Mouse (Mus musculus) layer of hippocampus, postnatal 36 days (tissue): ENCODE data around the gene Krtcap2. TPM values are rescaled to one million over a fixed set of nuclear protein-coding genes. Genes with fewer than 3 reads are reported as not detected.

ENCODE experiments used
- DNase-seq, 2 experiments: peaks; one replicate each; pipeline ENCODE4 v3.0.0; 2022
- total RNA-seq, 2 experiments: library from RNA; stranded (reverse); gene quantifications; 2 replicates each; pipeline ENCODE4 v1.2.3; 2021

The Krtcap2 gene
- total RNA-seq, 2 experiments from 2014 or later, result 71.4 to 86.2 TPM

DNA sequence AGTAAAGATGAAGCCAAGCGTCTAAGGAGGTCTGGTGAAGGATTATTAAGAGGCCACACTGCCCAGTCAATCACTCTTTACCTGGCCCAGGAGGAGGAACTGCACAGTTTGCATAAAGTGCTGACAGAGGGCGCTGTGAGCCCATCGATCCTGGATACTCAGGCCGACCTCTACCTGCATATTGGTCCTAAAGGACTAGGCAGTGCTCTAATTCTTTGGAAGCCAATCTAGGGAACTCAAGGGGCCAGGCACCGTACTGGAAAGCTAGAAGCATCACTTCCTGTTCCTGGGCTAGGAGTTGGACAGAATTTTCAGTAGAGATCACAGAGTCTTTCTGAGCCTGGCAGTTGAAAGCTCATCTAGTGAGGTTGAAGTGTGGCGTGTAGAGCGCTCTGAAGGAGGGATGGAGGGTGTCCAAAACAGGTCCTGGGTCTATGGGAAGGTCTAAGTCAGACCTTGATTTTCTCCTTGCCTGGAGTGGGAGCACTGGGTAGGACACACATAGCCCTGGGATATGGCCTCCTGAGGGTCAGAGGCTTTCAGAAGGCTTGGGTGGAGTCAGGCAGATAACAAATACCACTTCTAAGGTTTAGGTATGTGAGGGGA lies 4.8 kb downstream of the Krtcap2 start:
- no peak for DNase-seq

DNA sequence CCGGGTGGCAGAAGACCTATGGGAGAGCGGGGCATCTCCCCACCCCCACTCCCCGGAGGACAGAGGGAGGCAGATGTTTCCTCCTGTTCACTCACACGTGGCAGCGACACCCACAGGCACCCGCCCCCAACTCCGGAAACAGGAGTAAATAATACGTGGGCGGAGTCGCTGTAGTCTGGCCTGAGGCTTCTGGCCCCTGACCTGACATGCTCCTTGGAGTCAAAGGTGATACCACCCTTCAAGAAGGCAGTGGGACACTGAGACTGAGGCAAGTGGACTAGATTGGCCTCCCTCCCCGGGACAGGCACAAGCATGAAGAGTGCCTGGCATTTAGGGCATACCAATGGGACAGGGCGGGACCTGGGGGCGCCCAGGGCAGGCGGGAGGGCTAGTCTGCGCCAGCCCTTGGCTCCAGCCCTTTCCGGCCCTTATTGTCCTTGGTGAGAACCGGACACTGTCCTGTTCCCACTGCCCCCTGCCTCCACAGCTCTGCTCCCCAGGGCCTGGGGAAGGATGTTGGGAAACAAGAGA lies 5.7 kb downstream of the Krtcap2 start:
- no peak for DNase-seq

DNA sequence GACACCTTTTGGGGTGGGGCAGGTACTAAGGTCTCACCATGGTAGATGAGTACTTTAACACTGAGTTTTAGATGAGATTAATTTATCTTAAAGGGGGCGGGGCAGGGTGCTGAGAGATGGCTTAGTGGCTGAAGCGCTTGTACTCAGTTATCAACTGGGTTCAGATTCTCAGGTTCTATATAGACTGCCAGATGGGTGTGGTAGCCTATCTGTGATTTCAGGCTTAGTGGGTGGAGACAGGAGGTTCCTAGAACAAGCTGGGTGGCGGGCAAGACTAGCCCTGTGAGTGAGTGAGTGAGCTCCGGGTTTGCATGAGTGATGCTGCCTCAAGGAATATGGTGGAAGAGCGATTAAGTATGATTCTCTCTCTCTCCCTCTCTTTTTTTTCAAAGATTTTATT lies 9.2 kb downstream of the Krtcap2 start:
- no peak for DNase-seq

DNA sequence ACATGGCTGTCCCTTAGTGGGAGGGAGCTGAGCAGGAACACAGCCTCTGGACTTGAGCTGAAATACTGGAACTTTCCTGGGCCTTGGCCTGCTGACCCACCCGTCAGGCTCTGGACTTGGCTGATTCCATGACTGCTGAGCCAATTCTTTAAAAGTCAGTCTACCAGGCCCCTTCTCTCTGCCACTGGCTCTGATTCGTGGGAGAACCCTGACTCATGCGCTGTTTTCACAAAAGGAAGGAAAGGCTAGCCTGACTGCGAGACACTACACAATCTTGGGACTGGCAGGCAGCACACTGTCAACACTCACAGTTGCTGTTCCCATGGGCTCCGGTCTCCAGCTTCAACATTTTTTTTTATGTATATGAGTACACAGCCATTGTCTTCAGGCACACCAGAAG lies 10.4 kb downstream of the Krtcap2 start:
- no peak for DNase-seq

- no peak for DNase-seq
Measured at GRCm38 (mm10) chr3:89259076-89259475, 13.3 kb downstream of the Krtcap2 start, which contains the start of gene Dpm3. Gene Dpm3, plus strand, starts transcription at chr3:89259358.

DNA sequence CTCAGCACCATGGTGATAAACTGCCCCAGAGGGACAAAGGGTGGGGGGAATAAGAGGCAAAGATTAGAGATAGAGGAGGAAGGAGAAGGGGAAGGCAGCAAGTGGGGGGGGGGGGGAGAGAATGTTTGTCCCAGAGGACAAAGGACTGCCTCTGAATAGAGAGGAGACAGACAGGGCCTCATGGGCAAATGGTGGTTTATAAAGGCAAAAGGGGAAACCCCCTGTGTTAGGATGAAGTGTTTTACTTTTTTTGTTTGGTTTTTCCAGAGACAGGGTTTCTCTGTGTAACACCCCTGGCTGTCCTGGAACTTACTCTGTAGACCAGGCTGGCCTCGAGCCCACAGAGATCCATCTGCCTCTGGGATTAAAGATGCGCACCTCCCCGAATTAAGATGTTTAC lies 14.4 kb downstream of the Krtcap2 start:
- DNase-seq, result no peak

GRCm38 (mm10) chr3:89262417-89262816 lies 16.7 kb downstream of the Krtcap2 start:
- no peak for DNase-seq

DNA sequence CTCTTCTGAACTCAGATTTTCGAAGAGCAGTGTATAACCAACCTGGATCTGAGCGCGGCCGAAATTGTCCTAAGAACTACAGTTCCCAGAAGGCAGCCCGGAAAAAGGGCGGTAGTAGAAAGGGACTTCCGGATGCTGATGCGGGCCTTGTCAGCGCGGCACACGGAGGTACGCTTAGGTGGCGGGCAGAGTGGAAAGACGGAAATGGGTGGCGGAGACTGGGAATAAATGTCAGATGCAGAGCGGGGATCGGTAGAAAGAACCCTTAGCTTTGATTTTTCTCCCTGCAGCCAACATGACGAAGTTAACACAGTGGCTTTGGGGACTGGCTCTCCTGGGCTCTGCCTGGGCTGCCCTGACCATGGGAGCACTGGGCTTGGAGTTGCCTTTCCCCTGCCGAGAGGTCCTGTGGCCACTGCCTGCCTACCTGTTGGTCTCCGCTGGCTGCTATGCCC lies 20.7 kb downstream of the Krtcap2 start:
- DNase-seq, result peak; percentile 80 to 81

DNA sequence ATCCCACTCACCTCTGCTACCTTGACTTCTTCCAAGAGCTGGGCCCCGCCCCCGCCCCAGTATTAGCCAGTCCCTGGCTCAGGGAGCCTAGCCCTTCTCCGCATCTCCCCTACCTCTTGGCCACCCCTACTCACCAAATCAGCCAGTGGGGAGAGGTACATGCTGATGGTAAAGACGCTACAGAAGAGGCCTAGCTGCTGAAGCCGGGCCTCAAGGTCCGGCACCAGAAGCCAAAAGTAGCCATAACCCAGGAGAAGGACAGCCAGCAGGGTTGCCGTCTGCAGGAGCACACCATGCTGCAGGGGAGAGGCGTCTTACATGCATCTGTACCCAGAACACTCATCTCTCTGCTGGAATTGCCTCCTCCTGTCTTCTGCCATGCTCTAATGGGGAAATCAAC lies 23.1 kb downstream of the Krtcap2 start:
- no peak for DNase-seq

- DNase-seq, result peak; percentile 86 to 88
Measured at GRCm38 (mm10) chr3:89270051-89270755, 24.4 kb downstream of the Krtcap2 start, which contains the start of gene Slc50a1. Gene Slc50a1, minus strand, starts transcription at chr3:89270570.

- peak; percentile 65 to 69 for DNase-seq
Measured at GRCm38 (mm10) chr3:89270891-89271290, 25.1 kb downstream of the Krtcap2 start.

DNA sequence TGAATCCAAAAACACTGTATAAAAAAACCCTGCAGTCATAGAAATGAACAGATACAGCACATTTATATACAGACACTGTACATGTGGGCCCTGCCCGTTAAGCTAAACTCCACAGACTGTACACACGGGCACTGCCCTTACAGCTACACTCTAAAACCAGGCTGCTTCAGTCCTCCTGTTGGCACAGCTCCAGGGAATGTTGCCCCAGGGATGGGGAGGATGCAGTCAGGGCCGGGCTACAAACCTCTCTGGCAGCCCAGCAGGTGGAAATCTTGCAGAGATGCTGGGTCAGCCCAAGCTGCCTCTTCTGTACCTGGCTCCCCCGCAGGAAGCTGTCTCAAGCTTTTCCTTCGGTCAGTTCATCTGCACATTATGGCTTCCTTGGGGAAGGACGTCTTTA lies 26.0 kb downstream of the Krtcap2 start:
- DNase-seq, result no peak

- DNase-seq, result no peak
Measured at GRCm38 (mm10) chr3:89276061-89276460, 30.3 kb downstream of the Krtcap2 start.

DNA sequence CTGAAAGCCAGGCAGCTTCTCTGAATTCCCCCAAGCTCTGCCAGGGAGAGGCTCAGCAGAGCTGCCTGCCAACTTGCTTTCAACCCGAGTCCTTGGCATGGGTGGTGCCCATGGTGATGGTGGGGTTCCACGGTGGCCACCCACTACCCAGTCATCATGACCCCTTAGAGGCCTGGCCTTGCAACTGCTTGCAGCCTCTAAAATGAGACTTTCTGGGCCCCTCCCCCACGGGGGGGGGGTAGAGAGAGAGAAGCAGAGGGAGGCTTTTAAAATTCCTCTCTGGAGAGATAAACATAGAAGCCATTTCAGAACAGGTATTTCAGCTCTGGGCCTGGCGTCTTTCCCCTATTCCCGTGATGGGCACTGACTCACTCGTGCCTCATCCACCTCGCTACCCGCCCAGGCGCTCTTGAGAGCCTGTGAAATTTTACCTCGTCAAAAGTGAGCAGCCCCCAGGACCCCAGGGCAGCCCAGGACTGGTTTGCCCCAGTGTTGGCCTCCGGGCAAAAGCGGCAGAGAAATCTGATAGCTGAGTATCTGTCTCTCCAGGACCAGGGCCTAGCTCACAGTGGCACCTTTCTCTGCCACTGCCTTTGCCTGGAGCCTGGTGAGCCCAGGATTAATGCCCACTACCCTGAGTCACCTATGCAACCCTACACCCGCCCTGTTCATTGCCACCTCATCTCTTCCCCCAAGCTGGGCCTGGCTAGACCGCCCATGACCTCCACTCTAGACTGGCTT lies 31.7 kb downstream of the Krtcap2 start:
- DNase-seq, result no peak

DNA sequence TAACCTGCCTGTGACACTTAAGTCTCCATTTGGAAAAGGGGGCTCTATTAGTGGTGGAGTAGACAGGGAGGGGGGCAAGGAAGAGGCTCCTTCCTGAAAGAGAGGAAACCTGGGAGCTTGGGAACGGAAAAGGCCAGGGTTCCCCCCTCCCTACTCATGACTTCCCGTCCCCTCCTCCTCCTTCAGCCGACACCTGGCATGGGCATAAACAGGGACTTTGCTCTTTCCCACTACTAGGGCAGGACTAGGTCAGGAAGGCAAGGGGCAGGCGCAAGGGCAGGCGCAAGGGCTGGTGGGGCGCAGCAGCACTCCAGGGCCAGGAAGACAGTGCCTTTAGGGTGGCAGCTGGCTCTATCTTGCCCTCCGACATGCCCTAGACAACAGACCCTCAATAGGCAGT lies 32.3 kb downstream of the Krtcap2 start:
- DNase-seq, result no peak

- no peak for DNase-seq
Measured at GRCm38 (mm10) chr3:89278643-89279042, 32.9 kb downstream of the Krtcap2 start.

DNA sequence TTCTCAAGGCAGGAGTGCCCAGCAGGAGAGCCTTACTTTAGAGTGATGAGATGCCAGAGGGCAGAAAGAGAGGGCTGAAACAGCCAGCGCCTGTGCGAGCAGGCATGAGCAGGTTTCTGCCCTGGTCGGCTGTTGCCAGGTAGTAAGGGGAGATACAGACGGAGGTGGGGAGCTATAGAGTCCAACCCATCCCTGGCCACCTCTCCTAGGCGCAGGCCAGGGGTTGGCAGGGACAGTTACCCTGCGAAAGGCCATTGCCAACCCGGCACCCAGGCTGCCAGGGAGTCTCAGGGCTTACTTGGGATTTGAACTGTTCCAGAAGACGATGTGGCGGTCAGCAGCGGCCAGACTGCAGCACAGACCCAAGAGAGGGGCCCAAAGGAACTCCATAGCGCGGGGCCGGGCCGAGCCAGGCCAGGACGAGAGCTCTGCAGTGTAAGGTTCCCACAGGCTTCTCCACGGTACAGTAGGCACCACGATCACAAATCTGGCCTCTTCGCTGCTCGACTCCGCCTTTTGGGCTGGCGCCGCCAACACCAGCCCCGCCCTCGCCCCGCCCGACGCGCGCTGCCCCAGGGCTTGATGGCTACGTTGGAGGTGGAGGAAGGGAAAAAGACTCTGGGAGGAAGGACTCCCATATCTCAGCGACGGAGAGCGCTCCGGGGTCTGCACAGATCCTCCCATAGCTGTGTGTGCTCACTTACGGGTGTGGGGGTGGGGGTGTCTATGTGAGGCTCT lies 33.6 kb downstream of the Krtcap2 start:
- DNase-seq, result peak; percentile 85 to 86

DNA sequence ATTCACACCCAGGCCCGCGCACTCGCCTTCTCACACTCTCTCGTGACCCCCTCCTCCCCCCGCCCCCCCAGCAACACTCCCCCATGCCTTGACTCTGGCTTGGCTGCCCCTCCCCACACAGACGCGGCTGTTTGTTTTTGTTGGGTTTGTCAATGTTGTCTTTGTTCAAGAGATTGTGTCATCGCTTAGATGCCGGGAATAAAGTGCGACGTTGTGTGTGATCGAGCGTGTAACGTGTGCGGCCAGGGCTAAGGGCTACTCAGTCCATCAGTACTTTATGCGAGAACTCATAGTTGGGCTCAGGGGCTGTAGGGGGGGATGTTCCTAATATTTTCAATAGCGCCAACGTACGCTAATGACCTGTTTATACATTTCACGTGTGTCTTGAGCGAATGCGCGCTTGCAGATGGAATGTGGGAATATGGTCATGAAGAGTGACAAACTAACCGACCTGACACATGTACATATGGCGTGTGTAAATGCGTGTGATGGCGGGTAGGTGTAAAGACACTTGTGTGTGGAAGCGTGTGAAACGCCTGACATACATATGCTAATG lies 34.4 kb downstream of the Krtcap2 start:
- DNase-seq, result no peak

GRCm38 (mm10) chr3:89280606-89281511 lies 35.1 kb downstream of the Krtcap2 start, which contains the start of gene Efna1:
Gene Efna1, minus strand, starts transcription at chr3:89281142.
- peak; percentile 49 to 55 for DNase-seq

DNA sequence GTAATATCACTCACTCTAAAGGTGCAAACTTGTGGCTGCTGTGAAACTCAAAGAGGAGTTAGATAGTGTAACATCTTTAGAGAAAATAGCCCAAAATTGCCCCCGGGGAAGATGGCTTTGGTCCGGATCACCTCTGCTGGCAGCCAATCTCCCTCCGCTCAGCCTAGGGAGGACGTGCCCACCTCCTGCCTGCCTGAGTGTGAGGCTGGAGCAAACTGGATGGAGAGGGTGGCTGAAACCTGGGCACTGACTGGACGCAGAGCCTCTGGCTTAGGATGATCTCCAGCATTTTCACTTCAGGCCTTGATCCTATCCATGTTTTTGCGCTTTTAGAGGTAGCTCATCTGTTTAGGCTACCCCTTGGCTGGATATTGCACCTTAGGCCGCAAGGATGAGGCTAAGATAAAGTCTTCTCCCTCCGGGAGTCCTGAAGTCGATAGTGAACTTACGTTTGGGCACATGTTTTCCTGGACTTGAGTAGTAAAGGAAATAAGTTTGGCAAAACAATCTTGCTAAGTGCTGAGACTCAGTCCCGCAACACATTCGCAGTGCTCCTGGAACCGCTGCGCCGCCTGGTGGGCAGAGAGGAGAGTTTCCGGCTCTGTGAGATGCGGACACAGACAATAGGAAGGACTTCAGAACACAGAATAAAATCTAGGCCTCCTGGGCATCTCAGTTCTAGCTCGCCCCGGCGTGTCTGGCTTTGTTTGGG lies 36.0 kb downstream of the Krtcap2 start:
- DNase-seq, result peak; percentile 73 to 76
